Mouse (Mus musculus): ENCODE results near the gene Ripor2. TPM values are rescaled to one million over a fixed set of nuclear protein-coding genes. Genes with fewer than 3 reads are reported as not detected.
A peak's percentile ranks its signal among the peaks of the same experiment; 100 is the strongest.

The Ripor2 gene
- polyA plus RNA-seq, 1 experiment from 2014 or later = 2.7 TPM

DNA sequence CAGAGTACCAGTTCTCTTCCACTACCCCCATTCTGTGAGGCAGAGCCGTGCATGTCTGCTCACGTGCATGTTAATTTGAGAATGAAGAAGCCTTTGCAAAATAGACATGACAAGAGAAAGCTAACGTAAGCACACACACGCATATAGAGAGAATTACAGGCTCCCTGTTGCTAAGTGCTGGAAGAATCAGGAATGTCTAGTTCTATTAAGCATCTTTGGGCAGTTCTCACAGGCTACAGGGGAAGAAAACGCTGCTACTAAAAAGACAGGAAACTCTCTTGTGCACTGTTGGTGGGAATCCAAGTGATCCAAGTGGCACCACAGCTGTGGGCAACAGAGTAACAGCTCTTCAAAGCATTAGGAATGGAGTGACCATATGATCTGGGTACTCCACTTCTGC is 43.1 kb downstream of the Ripor2 start:
- H3K27ac ChIP-seq = no peak overlapping the region
- no peaks in the 10 kb centered on the region for H3K27me3 ChIP-seq (replicated peaks)
- no peaks in the 10 kb centered on the region for H3K4me1 ChIP-seq
- H3K4me3 ChIP-seq (replicated peaks) = no peak overlapping the region
- no peak overlapping the region for H3K4me2 ChIP-seq
- no peaks in the 10 kb centered on the region for H3K36me3 ChIP-seq
- no peaks in the 10 kb centered on the region for H3K9me3 ChIP-seq
- no peak overlapping the region for H3K9ac ChIP-seq
- WGBS = 77% methylated on average over 5 of the region's 5 CpGs
- no peak for ATAC-seq (ENCODE audit: insufficient read depth, low FRiP score, low read depth)

DNA sequence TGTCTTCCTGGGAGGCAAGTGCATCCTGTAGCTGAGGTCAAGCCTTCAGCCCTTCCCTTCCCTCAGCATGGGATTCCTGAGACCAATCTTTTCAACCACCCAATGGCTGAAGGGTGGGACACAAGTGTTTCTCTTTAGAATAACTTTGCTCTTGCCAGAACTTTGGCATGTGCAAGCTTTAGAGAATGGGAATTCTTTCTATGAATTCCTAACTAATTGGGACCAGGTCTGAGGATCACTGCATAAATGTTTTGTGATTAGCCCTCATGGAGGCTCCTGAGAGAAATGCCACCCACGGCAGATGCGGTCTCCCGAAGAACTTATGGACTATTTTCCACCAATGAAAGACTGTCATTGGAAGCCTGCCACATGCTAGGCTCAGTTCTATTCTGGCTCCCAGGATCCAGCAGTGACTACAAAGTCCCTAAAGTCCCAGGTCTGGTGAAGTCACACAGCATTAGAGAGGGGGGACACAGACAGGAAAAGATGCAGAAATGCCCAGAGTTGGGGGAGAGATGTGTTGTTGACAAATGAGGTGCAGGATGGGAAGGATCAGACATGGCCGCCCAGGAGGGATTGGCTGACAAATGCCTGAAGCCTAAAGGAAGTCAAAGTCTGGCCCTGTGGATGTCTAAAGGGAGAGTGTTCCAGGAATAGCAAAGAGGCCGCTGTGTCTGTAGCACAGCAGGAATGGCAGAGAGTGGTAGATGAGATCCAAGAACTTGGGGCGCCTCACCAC is 44.9 kb downstream of the Ripor2 start:
- no peaks in the 10 kb centered on the region for H3K36me3 ChIP-seq
- ATAC-seq (ENCODE audit: insufficient read depth, low FRiP score, low read depth) = no peak
- 88% methylated on average over 6 of the region's 6 CpGs for WGBS
- no peaks in the 10 kb centered on the region for H3K4me1 ChIP-seq
- H3K27me3 ChIP-seq (replicated peaks) = no peaks in the 10 kb centered on the region
- no peak overlapping the region for H3K9ac ChIP-seq
- H3K4me2 ChIP-seq = no peak overlapping the region
- no peak overlapping the region for H3K27ac ChIP-seq
- no peaks in the 10 kb centered on the region for H3K9me3 ChIP-seq
- no peak overlapping the region for H3K4me3 ChIP-seq (replicated peaks)

DNA sequence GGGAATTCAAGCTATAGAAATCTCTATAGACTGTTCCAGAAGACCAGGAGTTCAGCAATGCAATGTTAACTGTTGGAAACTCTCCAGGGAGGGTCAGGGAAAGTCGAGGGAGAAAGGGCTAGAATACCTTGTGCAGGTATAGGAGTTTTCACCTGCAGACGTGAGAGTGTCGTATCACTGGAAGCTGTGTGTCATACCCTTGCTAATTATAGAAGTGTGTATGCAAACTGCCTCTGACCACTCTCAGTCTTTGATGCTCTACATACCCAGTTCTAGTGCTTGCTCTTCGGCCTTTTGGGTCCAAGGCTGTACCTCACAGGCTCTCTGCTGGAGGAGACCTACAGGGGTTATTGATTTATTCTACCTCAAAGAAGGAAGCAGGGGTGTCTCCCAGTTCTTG is 46.2 kb downstream of the Ripor2 start:
- Histone ChIP-seq H3K4me2 (no peak overlapping the region), H3K36me3 (no peaks in the 10 kb centered on the region), H3K27ac (no peak overlapping the region), H3K9me3 (no peaks in the 10 kb centered on the region), H3K4me3 (replicated peaks) (no peak overlapping the region), H3K4me1 (no peaks in the 10 kb centered on the region), H3K27me3 (replicated peaks) (no peaks in the 10 kb centered on the region), H3K9ac (no peak overlapping the region)
- 77% methylated on average over 4 of the region's 4 CpGs for WGBS
- no peak for ATAC-seq (ENCODE audit: insufficient read depth, low FRiP score, low read depth)

DNA sequence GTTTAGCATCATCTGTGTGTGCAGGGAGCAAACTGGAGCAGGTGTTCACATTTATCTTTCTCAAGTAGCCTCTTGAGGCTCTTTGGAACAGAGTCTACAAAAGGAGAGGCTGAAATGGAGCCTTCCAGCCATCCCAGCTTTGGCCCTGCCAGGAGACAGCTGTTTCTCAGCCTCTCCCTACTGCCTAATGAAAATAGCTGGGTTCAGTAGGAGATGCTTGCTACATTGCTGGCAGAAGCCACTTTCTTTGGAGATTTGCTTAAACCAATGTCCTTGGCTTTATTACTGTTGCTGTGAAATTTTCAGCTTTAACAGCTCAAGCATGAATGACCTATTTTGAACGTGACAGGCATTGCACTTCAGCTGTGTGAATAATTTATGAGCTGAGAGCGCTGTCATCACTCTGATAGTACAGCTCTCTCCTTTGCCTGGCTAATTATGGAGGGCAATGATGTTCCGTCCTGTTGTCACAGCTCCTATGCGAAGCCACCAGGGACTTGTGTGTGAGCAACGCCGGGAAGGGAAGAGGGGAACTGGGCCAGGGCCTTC is 47.2 kb downstream of the Ripor2 start:
- no peak overlapping the region for H3K4me2 ChIP-seq
- no peak for ATAC-seq (ENCODE audit: insufficient read depth, low FRiP score, low read depth)
- H3K9ac ChIP-seq = no peak overlapping the region
- WGBS = 60% methylated on average over 6 of the region's 6 CpGs
- no peaks in the 10 kb centered on the region for H3K4me1 ChIP-seq
- no peak overlapping the region for H3K4me3 ChIP-seq (replicated peaks)
- H3K27ac ChIP-seq = no peak overlapping the region
- no peaks in the 10 kb centered on the region for H3K27me3 ChIP-seq (replicated peaks)
- no peaks in the 10 kb centered on the region for H3K36me3 ChIP-seq
- no peaks in the 10 kb centered on the region for H3K9me3 ChIP-seq

DNA sequence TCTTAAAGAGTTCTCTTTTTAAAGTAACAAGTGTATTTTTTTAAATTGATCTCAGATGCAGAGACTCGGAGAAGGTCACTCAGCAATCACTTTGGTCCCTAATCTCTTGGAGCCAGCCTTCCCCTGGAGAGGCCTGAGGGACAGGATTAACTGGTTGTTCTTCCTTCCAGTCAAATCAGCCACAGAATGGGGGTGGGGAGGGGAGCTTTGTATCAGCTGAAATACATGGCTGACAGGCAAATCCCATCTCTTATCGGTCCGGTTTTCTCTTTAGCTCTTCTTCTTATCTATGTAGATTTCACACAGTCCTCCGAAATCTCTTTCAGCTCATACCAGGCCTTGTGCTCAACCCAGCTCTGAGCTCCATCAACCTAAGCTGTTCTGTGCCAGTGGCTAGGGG is 48.4 kb downstream of the Ripor2 start:
- Histone ChIP-seq H3K27me3 (replicated peaks) (no peaks in the 10 kb centered on the region), H3K27ac (no peak overlapping the region), H3K36me3 (no peaks in the 10 kb centered on the region), H3K4me1 (no peaks in the 10 kb centered on the region), H3K4me2 (no peak overlapping the region), H3K4me3 (replicated peaks) (no peak overlapping the region), H3K9ac (no peak overlapping the region), H3K9me3 (no peaks in the 10 kb centered on the region)
- ATAC-seq (ENCODE audit: insufficient read depth, low FRiP score, low read depth) = no peak
- WGBS = 54% methylated on average over 4 of the region's 4 CpGs

DNA sequence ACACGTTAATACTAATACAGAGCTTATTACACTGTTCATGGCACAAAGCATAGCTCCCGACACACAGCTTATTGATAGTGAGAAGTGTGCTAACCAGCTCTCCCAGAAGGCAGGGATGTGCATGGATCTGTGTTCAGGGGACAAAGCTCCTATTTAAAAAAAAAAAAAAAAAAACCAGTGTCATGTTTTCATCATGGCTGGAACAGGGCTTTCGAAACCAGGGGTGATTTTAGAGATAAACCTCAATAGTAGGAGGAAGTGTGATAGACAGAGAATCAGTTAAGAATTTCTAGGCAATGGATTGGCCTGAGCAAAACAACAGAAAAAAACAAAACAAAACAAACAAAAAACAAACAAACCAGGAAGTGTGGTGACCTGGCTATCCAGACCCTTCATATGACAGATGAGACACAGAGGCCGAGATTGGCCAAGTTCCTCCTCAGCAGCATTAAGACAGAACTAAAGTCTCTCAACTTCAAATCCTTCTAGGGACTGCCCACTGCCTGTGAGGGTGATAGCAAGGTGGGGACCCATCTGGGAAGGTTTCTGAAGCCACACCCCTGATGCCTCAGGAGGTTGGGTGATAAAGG is 51.1 kb downstream of the Ripor2 start:
- Histone ChIP-seq H3K4me1 (0 out of 2 replicates have a peak, but pooled peaks cover under 1% of the 10 kb centered on the region), H3K27ac (no peak overlapping the region), H3K4me3 (replicated peaks) (no peak overlapping the region), H3K4me2 (no peak overlapping the region), H3K9me3 (no peaks in the 10 kb centered on the region), H3K36me3 (no peaks in the 10 kb centered on the region), H3K27me3 (replicated peaks) (peaks cover 3% of the 10 kb centered on the region; the same call in 1 of the 2 replicates), H3K9ac (no peak overlapping the region)
- WGBS = 61% methylated on average over 4 of the region's 4 CpGs
- ATAC-seq (ENCODE audit: insufficient read depth, low FRiP score, low read depth) = no peak

DNA sequence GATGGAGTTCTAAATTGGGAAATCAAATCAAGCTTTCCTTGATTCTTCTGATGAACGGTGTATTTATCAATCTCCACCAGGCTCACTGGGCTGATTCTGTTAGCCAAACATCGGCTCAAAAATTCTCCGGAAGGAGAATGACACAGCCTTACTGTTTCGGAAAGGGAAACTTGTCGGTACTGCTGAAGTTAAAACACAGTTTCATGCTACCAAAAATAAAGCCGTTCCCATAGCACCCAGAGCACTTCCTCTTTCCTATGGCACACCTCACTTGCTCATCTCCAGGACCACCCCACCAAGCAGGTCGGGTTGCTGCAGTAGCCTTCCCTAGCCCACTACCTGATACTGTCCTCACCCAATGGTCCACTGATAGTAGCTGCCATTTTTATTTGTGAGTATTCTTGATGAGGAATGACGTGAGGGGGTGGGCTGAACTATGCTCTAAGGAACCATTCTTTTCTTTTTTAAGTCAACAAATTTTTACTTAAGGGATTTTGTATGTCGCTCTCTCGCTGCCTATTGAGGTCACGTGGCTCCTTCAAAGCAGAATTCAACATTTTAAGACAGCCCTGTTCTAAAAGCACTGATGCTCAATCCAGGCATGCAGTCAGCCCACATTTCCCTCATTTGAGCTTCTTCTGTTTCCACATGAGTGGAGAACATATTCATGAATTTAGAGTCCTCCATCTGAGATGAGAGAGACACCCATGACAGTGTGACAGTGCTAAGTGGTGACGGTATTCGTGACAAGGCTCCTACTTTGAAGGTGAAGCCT is 52.5 kb downstream of the Ripor2 start:
- Histone ChIP-seq H3K36me3 (no peaks in the 10 kb centered on the region), H3K9ac (no peak overlapping the region), H3K4me2 (no peak overlapping the region), H3K4me1 (0 out of 2 replicates have a peak, but pooled peaks cover 11% of the 10 kb centered on the region), H3K27ac (no peak overlapping the region), H3K4me3 (replicated peaks) (no peak overlapping the region), H3K27me3 (replicated peaks) (peaks cover 9% of the 10 kb centered on the region; the same call in 1 of the 2 replicates), H3K9me3 (no peaks in the 10 kb centered on the region)
- no peak for ATAC-seq (ENCODE audit: insufficient read depth, low FRiP score, low read depth)
- WGBS = 83% methylated on average over 13 of the region's 13 CpGs

DNA sequence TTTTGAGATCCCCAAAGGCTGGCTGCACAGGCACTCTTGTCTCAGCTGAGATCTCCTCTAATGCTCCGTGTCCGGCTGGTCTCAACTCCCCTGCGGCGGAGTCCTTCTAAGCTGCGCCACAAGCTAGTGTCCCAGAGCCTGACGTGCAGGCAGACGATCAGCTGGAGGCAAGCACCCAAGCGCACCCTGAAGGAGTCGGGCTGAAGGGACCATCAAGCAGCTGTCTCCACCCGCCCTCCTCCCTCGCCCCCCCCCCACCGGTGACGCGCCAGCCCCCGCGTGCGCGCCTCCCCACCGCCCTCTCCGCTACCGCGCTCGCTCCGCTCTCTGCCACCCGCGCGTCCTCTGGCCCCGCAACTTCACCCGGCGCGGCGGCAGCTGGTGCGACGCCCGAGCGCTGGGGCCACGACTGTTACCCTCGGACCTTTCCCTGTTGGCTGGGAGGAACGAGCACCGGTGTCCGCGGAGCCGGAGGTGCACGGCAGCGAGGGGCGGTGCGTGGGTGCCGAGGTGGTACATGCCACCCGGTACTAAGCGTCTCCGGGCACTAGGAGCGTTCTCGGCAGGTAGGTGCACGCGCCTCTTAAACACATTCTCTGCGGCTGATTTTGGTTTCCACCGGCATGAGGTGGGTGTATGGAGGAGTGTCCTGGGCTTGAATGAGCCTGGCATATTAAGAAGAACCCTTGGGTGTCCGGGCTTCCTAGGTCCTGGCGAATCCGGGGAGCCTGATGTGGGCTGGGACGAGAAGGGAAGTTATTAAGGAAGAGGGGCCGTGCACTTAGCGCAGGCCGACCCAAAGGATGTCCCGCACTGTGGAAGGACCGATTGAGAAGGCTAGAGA is 56.6 kb downstream of the Ripor2 start:
- Histone ChIP-seq H3K9ac (peak overlapping the region; percentile 38; the same call in 1 of the 2 replicates), H3K4me3 (replicated peaks) (peak overlapping the region; percentile 58), H3K36me3 (no peaks in the 10 kb centered on the region), H3K9me3 (no peaks in the 10 kb centered on the region), H3K4me2 (peak overlapping the region; percentile 100), H3K27me3 (replicated peaks) (peaks cover 9% of the 10 kb centered on the region; the same call in 1 of the 2 replicates), H3K27ac (no peak overlapping the region), H3K4me1 (0 out of 2 replicates have a peak, but pooled peaks cover 12% of the 10 kb centered on the region)
- under 1% methylated on average over 51 of the region's 66 CpGs for WGBS
- peak; percentile 70 for ATAC-seq (ENCODE audit: insufficient read depth, low FRiP score, low read depth)

DNA sequence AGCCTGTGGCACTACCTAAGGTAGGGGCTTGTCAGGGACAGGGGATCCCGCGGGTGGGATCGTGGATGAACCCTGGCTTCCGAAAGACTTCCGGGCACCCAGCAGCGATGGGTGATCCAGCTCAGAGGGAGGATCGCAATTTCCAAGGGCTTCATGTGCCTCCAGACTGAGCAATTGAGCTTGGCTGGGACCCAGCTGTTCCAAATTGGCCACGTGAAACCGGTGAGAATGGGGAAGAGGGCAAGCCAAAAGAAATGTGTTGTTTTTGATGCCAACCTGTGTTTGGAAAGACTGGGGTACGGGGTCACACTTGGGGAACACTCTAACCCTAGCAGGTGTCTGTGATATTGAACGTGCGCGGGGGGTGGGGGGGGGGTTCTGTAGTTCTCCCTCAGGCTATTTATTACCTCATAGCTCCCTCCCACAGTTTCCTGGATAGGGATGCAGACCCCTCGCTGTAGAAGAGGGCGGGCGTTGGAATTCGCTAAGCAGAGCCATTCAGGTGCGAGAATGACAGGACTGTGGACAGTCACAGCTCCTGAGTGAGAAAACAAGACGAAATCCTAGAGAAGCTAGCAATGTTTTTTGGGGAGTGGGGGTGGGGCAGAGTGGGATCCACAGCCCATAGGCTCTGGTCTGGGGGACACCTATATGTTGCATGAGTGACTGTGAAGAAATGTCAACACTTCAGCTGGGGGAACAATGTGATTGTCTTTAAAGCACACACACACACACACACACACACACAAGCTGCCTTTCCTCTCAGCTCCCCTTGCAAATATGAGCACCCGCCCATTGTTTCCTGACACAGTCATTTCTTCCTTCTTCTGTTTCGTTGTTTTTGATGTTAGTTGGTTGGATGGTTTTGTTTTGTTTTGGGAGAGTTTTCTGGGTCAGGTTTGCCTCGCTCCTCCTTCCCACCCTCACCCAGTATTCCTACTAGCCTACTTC is 57.5 kb downstream of the Ripor2 start:
- peak; percentile 18; the same call in 1 of the 2 replicates for ATAC-seq (ENCODE audit: insufficient read depth, low FRiP score, low read depth)
- H3K27me3 ChIP-seq (replicated peaks) = peaks cover 9% of the 10 kb centered on the region; the same call in 1 of the 2 replicates
- H3K9me3 ChIP-seq = no peaks in the 10 kb centered on the region
- peak overlapping the region; percentile 100 for H3K4me2 ChIP-seq
- H3K27ac ChIP-seq = no peak overlapping the region
- 0 out of 2 replicates have a peak, but pooled peaks cover 12% of the 10 kb centered on the region for H3K4me1 ChIP-seq
- no peaks in the 10 kb centered on the region for H3K36me3 ChIP-seq
- 18% methylated on average over 22 of the region's 22 CpGs for WGBS
- no peak overlapping the region for H3K9ac ChIP-seq
- H3K4me3 ChIP-seq (replicated peaks) = peak overlapping the region; percentile 58

DNA sequence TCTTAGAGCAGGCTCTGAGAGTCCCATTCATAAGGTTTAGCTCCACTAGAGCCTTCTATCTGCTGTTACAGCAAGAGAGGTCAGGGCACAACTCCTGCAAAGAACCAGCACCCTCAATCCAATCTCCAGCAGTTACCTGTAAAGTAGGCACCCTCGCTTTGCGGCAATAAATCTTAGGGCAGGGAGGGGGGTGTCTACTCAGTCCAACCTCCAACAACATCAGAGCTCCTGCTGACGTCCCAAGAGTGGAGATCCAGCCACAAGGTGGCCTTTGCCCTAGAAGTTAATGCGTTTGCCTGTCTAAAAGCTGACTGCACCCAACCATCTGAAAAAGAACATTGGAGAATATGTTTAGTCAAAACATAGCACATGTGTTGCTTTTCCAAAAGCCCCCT is 58.2 kb downstream of the Ripor2 start:
- no peak overlapping the region for H3K9ac ChIP-seq
- no peak overlapping the region for H3K4me2 ChIP-seq
- peaks cover 9% of the 10 kb centered on the region; the same call in 1 of the 2 replicates for H3K27me3 ChIP-seq (replicated peaks)
- 0 out of 2 replicates have a peak, but pooled peaks cover 12% of the 10 kb centered on the region for H3K4me1 ChIP-seq
- no peaks in the 10 kb centered on the region for H3K36me3 ChIP-seq
- no peak overlapping the region for H3K27ac ChIP-seq
- 51% methylated on average over 4 of the region's 4 CpGs for WGBS
- no peaks in the 10 kb centered on the region for H3K9me3 ChIP-seq
- H3K4me3 ChIP-seq (replicated peaks) = no peak overlapping the region
- no peak for ATAC-seq (ENCODE audit: insufficient read depth, low FRiP score, low read depth)

All from stomach, embryonic 15.5 days (tissue).